Mouse (Mus musculus) right cerebral cortex, adult 18-20 months (tissue): ENCODE measurements around the gene Pold1.

ENCODE experiments used
- DNase-seq: peaks from one replicate; pipeline ENCODE4 v3.0.0; 2022; ENCODE audit warnings: mixed read lengths

Pold1 gene

DNA sequence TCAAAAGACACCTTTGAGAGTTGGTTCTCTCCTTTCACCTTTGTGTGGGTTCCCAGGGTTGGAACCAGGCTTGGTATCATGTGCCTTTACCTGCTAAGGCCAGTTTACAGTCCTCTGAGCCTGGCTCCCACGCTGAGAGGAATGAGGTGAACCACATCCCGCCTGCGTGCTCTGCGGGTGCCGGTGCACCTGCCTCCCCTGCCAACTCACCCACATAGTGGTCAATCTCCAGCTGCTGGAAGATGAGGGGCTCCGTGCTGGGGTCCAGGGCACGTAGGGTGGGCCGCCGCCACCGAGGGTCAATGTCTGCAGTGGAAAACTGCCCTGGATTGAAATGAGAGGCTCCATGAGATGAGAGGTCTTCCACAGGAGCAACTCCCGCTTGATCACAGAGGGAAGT, 6.1 kb downstream of the Pold1 start:
- no peak for DNase-seq

DNA sequence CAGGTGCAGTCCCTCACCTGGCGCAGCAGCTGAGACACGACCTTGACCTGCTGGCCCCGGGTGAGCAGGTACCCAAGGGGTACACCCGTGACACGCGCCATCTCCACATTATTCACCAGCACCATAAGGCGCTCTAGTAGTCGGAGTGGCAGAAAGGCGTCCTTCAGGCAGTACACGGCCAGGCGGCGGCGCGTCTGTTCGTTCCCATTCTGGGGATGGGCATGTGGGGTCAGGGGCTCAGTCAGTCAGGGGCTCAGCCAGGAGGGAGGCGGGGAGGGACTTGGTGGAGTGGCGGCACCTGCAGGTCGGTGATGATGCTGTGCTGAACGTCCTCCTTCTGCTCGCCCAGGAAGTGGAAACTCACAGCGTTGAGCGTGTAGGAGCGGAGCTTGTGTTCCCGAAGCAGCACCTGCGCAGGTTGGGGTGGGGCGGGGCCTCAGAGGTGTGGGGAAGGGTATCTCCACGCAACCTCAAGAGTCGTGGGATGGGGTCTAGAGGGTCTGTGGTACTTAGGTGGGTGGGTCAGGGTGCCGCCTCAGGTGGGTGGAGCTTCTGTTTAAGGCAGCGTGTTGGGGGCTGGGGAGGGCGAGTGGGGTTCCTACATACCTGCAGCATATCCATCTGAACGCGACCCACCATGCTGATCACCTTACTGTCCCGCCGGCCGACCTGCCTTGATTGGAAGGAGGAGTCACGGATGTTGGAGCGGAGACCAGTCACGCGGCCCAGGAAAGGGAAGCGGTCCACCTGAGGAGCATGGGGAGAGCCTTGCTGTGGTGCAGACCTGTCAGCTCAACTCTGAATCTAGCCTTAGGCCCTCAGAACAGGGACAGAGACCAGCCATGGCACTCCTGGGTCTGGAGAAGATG, 9.7 kb downstream of the Pold1 start:
- DNase-seq, result no peak

DNA sequence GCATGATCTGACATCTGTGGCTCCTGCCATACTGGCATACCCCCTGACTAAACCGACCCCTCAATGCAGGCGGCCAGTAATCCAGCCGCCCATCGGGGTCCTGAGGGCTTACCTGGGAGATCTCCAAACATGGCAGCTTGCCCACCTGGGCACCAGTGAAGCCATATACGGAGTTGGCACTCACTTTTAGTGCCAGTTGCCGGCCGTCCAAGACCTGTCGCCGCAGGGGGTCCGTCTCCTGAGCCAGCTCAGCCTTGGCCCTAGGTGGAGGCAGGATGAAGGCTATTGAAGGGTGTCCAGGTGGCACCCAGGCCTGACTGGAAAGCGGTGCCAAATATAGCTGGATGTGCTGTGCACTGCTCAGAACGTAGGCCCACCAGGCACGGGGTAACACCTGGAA, 11.2 kb downstream of the Pold1 start:
- no peak for DNase-seq

DNA sequence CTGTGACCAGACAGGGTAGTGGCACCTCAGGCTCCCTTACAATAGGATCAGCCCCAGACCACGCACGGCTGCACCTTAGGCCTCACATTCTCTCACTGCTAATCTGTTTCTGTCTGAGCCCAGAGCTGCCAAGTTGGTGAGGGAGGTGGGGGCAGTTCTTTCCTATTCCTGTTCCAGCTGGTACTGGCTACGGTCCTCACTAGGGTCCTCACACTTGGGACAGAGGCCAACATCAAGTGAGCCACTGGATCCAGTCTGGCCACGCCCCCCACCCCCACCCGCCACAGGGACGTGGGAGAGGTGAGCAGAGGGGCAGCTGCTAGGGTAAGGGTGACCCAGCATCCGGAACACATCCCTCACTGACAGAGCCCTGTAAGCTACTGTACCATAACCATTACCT, 11.6 kb downstream of the Pold1 start:
- DNase-seq, result no peak

DNA sequence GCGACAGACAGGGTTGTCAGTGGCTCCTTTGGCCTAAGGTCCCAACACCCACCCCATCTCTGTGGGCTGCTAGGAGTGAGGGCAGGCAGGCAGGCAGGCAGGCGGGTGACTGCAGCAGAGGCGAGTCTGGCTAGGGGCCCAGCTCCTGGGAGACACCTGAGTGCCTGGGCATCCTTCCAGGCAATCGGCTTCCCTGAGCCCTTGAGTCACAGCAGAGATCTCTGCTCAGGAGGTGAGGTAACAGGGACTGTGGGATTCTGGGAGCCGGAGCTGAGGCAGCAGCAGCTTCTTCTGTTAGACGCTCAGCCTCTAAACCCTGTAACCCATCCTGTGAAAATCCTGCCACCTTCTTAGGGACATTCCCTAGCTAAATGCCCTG, 12.1 kb downstream of the Pold1 start:
- peak; percentile 63 for DNase-seq

DNA sequence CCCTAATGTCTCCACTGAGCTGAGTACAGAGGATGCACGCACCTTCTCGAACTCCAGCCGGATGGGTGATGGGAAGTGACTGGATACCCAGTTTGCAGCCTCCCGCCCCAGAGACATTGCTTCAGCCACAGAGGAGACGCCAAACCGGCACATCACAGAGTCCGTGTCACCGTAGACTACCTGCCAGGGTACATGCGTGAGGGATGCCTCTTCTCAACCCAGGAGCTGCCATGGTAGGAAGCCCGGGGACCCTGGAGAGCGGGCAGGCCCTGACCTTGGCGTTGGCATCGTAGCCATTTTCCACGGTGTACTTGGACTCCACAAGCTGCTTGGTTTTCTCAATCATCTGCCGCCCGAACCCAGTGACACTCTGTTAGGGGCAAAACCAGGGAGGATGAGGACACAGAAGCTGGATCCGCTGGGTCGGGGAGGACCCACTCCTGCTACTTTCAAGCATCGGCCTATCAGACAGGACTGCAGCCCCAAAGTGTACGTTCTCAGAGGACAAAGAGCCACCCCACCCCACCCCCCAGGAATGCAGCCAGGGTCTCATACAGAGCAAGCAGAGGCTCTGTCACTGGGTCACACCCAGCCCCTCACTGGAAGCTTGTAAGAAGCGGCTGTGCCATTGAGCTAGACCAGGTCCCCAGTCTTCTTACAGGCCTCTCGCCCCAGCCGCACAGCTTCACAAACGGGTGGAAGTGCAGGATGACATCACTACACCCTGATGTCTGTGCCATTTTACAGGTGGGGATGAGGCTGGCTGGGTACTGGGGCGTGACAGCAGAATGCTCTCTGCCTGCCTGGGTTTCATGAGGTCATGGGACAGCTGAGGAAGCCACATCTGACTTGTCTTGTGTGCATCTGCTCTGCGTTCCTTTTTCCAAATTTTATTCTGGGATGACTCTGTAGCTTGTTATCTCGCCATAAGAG, 12.7 kb downstream of the Pold1 start:
- no peak for DNase-seq

DNA sequence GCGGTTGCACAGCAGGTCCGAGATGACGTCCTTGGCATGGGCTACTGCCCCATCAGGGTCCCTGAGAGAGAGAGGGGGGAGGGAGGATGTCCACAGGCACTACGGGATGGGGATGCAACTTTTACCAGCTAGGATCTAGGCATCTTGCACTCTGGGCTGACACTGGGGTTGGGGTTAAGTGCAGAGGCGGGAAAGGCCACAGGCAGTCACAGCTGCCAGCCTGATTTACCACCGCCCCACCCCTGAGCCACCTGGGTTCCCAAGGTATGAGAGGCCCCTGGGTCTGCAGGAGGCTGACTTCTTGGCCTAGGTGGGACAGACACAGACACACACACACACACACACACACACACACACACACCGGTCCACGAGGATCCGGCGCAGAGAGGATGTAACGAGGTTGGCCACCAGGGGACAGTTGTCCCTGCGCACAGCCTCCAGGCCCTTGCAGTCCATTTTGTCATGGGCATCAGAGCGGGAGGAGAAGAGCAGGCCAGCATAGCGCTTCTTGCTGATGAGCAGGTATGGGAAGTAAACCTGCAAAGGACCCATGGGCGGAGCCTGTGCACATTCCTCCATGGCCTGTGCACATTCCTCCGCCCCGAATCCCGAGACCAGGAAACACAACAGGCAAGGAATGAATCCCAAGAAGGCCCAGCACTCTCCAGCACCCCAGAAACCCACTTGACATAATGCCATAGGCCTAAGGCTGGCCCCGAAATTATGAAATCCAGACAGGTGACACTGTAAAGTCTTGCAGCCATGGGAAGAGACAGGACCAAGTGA, 13.8 kb downstream of the Pold1 start:
- no peak for DNase-seq

DNA sequence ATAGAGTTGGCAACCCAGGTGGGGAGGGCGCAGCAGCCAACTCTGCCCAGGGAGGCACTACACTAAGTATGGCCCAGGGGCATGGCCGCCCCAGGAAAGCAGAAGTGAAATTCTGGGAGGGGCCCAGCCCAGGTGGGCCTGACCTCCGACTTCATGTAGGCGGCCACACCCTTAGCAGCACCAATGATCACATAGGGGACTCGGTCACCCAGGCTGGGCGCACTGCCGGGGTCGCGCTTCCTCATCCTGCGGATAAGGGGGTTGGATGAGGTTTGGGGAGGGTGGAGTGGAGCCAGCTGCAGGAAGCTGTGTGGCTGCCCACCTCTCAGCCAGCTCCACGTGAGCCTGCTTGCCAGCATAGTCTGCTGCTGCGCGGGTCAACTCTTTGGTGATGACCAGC, 14.4 kb downstream of the Pold1 start:
- DNase-seq, result no peak

DNA sequence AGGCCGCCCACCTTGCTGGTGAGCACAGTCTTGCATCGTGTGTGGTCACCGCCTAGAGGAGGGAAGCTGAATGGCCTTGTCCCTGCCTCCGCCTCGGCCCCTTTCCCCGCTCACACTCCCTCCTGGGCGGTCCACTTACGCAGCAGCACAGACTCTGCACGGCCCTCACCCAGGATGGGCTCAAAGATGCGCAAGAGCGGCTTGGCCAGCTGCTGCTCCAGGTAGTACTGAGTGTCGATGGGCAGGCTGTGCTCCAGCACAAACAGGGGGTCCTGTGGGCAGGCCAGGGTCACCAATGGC, 15.0 kb downstream of the Pold1 start:
- no peak for DNase-seq

DNA sequence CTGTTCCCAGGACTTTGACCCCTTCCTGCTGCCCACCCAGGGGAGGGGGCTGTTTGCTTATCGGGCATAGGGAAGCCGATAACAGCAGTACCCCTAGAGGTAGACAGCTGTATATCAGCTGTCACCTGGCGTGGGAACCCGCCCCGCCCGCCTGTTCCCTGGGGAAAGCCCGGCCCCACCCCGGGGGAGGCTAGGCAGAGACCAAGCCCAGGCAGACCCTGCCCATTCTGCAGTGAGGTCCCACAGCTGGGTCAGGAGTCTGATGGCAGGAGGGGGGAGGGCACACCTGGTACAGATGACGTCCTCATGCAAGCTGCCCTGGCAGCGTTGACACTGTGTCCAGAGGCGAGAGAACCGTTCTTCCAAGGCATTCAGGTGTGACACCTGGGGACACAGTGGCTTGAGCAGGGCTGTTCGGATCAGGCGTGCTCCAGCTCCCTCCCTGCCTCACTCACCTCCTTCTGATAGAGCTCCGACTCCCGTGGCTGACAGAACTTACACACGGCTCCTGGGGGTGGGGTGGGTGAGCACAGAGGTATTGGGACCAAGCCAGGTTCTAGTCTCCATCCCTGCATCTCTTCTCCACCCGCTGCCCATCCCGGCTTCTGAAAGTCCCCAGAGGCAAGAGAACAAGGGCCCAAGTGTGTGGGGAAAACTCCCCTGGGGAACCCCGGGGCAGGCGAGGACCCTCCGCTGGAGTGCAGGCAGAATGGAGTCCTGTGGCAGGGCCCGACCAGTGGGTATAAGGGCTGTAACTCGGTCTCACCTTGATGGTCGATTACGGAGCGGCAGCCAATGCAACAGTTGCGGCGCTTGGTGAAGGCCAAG, 15.5 kb downstream of the Pold1 start:
- no peak for DNase-seq

DNA sequence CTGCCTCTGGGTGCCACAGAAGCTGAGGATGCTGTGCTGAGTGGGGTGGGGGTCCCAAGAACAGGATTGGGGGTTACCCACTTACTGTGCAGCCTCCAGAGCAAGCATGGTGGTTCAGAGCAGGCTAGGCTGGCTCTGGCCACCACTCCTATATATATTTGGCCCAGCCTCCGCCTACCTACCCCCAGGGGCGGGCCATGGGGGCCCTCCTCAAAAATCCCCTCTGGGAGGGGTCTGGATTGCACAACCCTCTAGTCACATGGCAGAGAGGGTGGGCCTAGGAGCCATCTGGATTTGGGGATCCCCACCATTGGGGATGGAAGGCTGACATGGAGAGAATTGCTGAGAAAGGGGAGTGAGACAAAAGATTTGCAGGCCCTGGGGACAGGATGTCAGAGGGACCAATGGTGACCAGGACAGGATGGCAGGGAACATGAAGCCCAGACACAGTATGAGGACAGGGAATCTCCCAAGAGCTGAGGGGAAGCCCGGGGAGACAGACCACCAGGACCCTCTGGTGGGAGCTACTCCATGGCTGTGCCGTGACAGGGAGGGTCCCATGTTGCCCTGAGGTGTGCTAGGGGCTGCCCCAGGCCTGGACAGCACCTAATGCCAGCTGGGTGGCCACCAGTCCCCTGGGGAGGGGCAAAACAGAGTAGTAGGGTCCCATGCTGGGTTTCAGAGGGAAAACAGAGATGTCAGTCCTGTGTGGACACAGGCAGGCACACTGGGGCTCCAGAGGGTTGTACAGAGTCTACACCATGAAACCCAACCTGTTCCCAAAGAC, 16.5 kb downstream of the Pold1 start, which contains the start of gene Spib:
Gene Spib (minus strand): TSS at position 126 of the 787 bp plus-strand sequence.
- no peak for DNase-seq

DNA sequence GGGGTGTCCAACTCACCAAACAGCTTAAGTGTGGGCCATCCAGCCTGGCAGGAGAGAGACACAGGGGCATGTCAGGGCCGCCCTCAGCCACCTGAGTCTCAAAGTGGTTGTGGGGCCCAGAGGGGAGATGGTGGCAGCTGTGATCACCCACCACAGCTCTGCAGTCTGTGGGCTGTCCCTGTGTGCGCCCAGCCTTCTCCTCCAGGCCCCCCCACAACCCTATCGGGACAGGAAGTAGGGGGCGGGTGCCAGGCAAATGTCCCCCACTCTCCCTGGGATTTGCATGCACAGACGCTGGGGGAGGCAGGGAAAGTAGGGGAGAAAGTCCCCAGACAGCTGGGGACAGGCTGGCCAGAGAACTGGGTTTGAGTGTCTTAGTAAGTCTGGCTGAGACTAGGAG, 17.4 kb downstream of the Pold1 start:
- DNase-seq, result no peak

DNA sequence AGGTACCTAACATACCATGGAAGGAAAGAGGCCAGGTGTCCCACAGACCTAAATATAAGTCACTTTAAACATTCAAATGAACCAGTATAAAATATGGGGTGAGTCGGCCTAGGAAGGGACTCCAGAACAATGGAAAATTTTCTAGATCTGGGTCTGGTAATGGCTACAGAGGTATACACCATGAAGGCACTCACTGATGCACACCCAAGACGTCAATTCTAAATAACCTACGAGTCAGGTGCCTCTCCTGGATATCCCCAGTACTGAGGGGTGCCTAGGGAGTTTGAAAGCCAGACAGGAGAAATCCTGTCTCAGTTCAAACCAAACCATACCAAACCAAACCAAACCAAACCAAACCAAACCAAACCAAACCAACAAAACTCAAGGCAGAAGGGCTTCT, 18.1 kb downstream of the Pold1 start:
- DNase-seq, result no peak

DNA sequence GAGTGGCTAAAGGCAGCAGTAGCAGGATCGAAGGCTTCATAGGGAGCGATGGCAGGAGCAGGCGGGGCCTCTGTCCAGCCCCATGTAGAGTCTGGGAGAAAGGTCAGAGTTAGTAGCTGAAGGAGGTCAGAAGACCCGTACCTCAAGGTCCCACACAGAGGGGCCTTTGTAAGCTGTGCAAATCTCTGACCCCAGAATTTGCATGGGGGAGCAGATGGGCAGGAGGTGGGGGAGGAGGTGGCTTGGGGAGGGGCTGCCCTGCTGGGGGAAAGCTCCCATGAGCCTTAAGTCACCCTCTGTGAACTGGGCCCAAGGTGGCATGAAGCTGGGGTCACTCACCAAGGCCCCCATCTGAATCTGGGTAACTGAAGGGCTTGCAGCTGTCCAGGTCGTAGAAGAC, 19.1 kb downstream of the Pold1 start:
- DNase-seq, result no peak

DNA sequence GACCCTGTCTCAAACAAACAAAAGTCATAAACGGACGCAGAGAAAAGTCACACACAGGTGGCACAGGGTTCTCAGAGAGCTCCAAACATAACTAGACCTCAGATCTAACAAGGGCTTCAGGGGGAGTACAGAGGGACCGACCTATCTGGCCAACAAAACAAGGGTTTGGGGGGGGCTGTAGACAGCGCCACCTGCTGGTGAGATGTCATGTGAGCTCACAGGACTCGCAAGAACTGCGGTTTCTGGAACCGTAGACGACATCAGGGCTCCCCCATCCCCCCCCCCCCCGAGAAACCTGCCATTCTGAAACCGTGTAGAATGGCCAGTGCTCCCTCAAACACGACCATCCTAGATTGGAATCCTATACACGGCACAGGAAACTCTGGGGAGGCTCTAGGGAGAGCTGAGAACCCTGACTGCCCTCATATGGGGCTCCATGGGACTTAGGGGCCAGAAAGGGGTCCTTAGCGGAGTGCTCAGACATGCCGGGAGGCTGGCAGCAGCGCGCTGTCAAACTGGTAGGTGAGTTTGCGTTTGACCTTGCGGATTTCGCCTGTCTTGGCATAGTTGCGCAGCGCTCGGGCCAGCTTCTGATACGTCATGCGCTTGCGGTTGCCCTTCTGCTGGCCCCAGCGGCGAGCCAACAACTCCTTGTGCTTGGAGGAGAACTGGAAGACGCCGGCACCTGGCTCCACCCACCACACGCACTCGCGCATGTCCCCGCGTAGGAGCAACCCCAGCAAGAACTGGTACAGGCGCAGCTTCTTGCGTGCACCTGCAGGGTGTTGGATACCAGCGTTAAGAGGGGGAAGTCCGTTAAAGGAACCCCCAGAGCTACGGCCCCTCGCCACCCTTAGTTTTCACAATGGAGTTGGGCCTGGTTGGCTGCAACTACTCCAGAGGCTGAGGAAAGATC, 20.9 kb downstream of the Pold1 start:
- peak; percentile 89 for DNase-seq

DNA sequence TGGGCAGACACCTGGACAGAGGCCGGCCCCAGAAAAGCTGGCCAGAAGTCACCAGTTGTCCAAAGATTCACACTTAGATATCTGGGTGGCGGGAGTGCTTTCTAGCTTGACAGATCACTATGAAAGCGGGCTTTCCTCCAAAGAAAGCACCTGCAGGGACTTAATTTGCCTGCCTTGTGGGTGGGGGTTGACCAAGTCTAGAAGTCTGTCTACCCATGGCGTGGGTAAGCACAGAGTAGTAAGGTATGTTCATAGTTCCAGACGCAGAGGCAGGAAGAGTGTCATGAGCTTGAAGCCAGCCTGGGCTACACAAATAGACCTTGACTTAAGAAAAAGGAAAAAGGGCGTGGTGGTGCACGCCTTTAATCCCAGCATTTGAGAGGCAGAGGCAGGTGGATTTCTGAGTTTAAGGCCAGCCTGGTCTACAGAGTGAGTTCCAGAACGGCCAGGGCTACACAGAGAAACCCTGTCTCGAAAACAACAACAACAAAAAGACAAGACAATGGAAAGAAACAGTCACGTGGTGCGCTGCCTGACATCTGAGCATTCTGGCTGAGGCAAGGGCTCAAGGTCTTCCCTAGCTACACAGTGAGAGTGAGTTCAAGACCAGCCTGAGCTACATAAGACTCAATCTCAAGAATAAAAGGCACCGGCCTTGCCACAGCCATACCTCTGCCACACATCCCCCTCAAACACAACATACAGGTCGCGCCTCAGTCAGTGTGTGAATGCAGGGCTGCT, 22.1 kb downstream of the Pold1 start:
- no peak for DNase-seq

DNA sequence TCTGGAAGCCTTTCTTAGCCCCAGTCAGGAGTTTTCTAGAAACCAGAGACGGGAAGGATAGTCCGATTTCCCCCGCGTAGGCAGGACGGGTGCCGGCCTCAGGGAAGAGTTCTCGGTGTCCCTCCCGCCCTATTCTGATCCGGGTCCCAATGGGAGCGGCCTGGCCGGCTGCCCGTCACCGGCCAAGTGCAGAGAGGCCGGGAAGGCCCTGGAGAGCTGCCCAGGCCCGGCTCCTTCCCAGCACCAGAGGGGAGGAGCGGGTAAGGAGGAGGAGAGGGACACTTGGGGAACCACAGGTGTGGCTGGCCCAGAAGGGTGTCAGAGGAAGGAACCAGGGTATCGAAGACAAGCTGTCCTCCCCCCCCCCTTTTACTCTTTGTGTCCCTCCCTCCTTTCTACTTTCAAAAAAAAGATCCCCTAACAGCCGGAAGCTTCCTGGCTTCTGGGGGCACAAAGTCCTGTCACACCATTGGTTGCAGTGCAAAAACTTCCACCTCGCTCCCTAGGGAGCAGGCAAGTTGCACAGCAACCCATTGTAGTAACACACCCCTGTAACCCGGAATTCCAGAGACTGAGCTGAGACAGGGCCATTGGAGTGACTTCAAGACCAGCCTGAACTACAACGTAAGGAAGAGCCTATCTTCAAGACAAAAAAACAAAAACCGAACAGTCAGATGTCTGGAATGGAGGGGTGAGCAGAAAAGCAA, 23.4 kb downstream of the Pold1 start:
- DNase-seq, result peak; percentile 41

DNA sequence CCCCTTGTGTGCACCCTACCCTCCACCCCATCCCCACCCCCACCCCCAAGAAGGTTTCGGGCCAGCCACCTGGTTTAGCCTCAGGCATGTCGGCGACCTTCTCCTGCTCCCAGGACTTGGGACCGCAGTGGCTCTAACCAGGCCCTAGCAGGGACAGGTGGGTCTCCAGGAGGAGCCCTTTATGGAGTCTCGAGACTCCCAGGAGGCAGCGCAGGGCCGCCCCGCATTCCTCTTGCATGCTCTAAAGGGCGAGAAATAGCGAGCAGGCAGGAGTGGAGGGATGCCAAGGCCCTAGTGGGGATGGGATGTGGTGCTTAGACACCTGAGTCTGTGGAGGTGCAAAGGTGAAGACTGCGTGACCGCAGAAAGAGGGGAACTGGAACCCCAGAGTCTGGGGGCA, 24.1 kb downstream of the Pold1 start, which contains the start of gene Mybpc2:
Gene Mybpc2 (minus strand): TSS at position 155 of the 400 bp plus-strand sequence.
- DNase-seq, result no peak

DNA sequence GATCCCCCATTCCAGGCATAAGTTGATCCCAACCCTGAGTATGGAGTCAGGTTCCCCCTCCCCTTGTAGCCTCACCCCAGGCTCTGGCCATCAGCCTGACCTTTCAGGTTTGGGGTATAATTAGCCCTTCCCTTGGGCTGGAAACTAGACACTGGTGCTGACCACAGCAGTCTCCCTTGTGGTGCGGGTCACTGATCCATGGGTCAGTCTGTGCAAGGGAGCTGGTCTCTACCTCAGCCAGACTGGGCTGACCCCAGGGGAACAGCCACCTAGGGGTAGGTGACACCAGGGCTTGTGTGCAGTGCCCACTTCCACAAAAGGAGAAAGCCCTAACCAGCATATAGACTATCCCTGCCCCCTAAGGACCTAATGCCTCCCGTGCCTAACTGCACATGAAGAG, 25.6 kb downstream of the Pold1 start:
- DNase-seq, result no peak
